Mouse (Mus musculus): Measurements from ENCODE around the gene Acsl5.
A peak's percentile ranks its signal among the peaks of the same experiment; 100 is the strongest.

Acsl5 gene

DNA sequence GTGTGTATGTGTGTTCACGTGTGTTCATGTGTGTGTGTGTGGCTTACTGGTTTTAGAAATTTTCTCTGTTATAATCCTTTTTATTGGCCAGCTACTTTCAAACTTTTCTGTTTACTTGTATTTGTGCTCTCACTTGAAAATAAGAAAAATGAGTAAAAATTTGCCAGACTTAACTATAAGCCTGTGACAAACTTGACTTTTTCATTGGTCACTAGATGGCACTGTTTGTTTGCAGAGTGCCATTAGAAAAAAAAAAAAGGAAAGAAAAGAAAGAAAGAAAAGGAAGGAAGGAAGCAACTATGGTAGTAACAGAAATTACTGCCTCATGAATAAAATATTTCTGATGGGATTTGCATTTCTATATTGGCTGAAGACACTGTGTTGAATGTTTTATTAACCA lies 84.1 kb downstream of the Acsl5 start:
- DNase-seq (ENCODE audit: low read depth), result peak; percentile 23

DNA sequence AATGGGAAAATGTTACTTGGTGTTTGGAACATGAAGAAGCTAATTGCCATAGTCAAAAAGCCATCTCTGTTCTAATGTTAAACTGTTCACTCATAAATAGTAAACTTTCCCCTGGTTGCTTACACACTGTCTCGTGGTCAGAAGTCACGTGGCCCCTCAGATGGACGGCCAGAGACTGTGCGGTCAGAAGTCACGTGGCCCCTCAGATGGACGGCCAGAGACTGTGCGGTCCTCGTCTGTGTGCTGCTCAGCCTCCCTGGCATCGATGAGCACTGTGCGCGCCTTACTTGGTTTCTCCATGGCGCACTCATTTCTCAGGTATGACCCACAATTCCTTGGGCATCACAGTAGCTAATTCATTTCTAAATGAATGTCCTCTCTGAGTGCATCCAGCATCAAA lies 84.7 kb downstream of the Acsl5 start:
- no peak for DNase-seq (ENCODE audit: low read depth)

DNA sequence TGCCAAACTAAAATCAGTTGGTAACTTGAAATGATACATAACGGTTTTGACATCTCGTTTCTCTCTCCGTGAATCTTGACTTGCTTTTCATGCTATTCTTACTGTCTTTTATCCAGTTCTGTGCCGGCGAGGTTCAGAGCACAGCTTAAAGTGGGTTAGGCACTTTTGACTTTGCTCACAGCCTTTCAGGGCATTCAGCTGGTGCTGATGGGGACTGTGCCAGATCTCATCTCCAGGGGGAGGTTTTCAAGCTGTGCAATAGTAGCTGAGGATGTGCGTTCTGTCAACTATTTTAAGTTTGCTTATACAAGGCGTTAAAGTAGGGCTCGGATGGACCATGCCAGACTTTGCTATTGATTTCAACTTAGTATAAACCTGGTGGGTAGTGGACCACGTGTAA lies 85.3 kb downstream of the Acsl5 start:
- no peak for DNase-seq (ENCODE audit: low read depth)

DNA sequence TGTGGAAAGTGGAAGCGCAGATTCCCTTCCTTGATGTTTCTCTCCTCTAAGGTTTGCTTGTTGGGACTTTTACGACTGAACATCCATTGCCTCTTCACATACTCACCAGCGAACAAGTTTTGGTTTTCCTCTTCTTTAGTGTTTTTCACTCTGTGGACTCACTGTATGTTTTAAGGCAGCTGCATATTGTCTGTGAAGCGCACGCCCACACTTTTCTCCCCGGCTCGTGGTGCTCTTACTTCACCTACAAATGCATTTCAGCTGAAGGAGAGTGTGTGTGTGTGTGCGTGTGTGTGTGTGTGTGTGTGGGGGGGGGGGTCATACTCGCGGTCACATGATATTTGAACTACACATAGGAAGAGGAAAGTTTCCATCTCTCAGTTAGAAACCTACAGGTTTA lies 85.9 kb downstream of the Acsl5 start:
- peak; percentile 11 for DNase-seq (ENCODE audit: low read depth)

DNA sequence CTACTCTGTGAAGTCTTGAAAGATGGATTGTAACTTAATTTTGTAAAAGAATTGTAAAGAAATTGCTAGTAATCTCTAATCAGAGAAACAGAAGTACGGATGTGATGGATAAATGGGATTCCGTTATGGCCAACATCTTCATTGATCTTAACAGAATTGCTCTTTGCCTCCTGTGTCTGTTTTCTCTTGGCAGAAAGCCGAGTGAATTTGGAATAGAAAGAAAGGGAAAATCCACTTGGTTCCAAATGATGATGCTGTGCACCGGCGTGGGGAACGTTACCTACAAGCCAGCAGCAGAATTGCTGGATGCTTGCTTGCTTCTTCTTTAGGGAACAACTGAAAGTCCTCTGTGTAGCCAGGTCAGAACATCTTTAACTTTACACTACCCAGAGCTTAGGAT lies 88.8 kb downstream of the Acsl5 start:
- no peak for DNase-seq (ENCODE audit: low read depth)

DNA sequence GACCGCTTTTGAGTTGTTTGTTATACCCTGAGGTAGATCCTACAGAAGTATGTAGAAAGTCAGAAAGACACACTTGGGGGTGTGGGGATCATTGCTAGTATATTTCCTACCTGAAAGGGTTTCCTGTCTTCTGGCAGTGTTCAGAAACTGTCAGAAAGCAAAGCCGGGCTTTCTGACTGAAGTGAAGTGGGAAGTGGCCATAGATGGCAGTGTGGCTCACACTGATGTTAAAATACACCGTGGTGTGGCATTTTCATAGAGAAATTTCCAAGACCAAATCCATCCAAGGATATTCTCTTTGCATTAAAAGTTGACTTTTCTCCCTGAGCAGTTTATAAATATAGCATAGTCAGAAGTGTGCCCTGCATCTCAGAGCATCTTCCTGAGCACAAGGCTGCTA lies 89.6 kb downstream of the Acsl5 start:
- DNase-seq (ENCODE audit: low read depth), result no peak

DNA sequence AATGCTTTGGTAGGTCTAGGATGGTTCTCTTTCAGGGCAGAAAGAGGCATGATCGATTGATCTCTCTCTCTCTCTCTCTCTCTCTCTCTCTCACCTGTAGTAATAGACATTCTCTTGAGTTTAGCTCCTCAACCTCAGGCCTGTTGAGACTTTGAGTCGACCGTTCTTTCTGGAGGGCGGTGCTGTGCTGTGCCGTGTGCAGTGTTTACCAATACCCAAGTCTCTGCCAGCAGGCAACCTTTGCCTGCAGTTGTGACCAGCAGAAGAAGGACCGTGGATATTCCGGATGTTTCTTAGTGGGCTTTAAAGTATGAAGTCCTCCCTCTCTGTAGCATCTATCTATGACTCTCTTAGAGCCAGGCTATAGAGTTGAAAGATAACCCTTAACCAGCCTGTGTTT lies 90.7 kb downstream of the Acsl5 start:
- no peak for DNase-seq (ENCODE audit: low read depth)

DNA sequence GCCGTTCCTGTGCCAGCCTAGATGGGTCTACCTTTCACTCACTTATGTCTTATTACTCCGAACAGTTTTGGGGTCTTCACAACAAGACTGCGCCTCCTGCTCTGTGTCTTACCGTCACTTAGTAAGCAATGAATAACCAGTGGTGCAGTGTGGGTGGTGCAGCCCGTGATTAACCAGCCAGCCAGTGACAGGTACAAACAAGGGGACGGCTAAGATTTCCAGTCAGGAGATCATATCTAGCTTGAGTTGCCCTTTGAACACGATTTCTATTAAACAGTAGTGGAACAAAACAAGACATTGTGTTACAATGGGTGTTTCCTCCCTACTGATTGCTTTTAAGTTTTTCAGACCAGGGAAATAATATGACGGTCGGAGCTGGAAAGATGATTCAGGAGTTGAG lies 91.5 kb downstream of the Acsl5 start:
- no peak for DNase-seq (ENCODE audit: low read depth)

Measured in naive thymus-derived CD4-positive, alpha-beta T cell, adult 2 months (primary cell).